Mouse (Mus musculus): ENCODE data around the gene Med21. TPM values are rescaled to one million over a fixed set of nuclear protein-coding genes. Genes with fewer than 3 reads are reported as not detected.

Gene Med21
- polyA plus RNA-seq, 1 experiment from 2014 or later, result 153 TPM

GRCm38 (mm10) chr6:146664917-146665316, 22.6 kb downstream of the Med21 start:
- Histone ChIP-seq H3K9me3 (replicated peaks; ENCODE audit: low read length) (no peaks in the 10 kb centered on the region), H3K4me1 (replicated peaks; ENCODE audit: insufficient read depth, low read length) (no peaks in the 10 kb centered on the region), H3K9ac (ENCODE audit: low read depth, low read length) (no peak overlapping the region), H3K4me2 (ENCODE audit: low read length) (no peak overlapping the region), H3K27me3 (ENCODE audit: insufficient read depth, low read length) (no peaks in the 10 kb centered on the region), H3K4me3 (replicated peaks; ENCODE audit: low read depth, low read length) (no peak overlapping the region), H3K27ac (no peak overlapping the region), H3K36me3 (ENCODE audit: insufficient read depth, low read length) (no peaks in the 10 kb centered on the region)
- no peak for DNase-seq (ENCODE audit: low spot score)
- 93% methylated on average over 5 of the region's 5 CpGs for WGBS
- no peak for ATAC-seq (replicated peaks; ENCODE audit: low FRiP score, low read depth)
- TF ChIP-seq CTCF (IDR thresholded peaks at IDR 0.05; ENCODE audit: low read depth), result no peak

DNA sequence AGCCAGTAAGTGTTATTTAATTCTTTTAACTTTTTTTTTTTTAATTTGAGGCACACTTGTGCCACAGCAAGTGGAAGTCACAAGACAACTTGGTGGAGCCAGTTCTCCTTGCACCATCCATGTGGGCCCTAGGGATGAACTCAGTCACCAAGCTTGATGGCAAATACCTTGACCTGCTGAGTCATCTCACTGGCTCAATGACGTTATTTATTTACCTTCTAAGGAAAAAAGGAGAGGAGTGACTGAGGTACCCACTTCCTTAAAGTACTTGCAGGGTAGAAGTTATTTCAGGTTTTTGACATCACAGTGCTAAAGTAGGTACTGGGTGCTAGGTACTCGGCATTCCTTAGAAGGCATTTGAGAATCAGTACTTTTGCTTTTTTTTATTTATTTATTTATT, 23.1 kb downstream of the Med21 start:
- H3K4me1 ChIP-seq (replicated peaks; ENCODE audit: insufficient read depth, low read length), result no peaks in the 10 kb centered on the region
- no peak overlapping the region for H3K9ac ChIP-seq (ENCODE audit: low read depth, low read length)
- DNase-seq (ENCODE audit: low spot score), result no peak
- H3K36me3 ChIP-seq (ENCODE audit: insufficient read depth, low read length), result no peaks in the 10 kb centered on the region
- no peak for TF ChIP-seq CTCF (IDR thresholded peaks at IDR 0.05; ENCODE audit: low read depth)
- no peak for ATAC-seq (replicated peaks; ENCODE audit: low FRiP score, low read depth)
- no peak overlapping the region for H3K4me2 ChIP-seq (ENCODE audit: low read length)
- H3K27me3 ChIP-seq (ENCODE audit: insufficient read depth, low read length), result no peaks in the 10 kb centered on the region
- 84% methylated on average over 2 of the region's 2 CpGs for WGBS
- H3K4me3 ChIP-seq (replicated peaks; ENCODE audit: low read depth, low read length), result no peak overlapping the region
- H3K9me3 ChIP-seq (replicated peaks; ENCODE audit: low read length), result no peaks in the 10 kb centered on the region
- H3K27ac ChIP-seq, result no peak overlapping the region

DNA sequence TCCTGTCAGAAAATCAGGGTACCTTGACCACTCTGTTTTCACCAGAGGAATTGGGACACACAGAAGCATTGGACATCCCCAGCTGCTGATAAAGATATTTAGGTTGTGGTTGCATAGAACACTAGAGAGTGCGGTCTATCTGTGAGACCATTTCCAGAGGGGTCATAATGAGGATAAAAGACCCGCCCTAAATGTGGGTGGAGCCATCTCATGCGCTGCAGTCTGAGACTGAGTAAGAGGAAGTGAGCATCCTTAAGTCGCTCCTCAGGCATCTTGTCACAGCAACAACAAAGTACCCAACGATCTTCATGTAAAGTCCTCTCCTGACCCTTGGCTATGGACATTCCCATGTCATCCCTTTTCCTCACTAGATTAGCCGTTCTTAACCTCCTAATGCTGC, 24.5 kb downstream of the Med21 start:
- H3K9me3 ChIP-seq (replicated peaks; ENCODE audit: low read length), result no peaks in the 10 kb centered on the region
- H3K27ac ChIP-seq, result no peak overlapping the region
- no peaks in the 10 kb centered on the region for H3K4me1 ChIP-seq (replicated peaks; ENCODE audit: insufficient read depth, low read length)
- no peak for DNase-seq (ENCODE audit: low spot score)
- no peaks in the 10 kb centered on the region for H3K36me3 ChIP-seq (ENCODE audit: insufficient read depth, low read length)
- H3K4me2 ChIP-seq (ENCODE audit: low read length), result no peak overlapping the region
- 82% methylated on average over 6 of the region's 6 CpGs for WGBS
- no peak overlapping the region for H3K9ac ChIP-seq (ENCODE audit: low read depth, low read length)
- no peak overlapping the region for H3K4me3 ChIP-seq (replicated peaks; ENCODE audit: low read depth, low read length)
- no peaks in the 10 kb centered on the region for H3K27me3 ChIP-seq (ENCODE audit: insufficient read depth, low read length)
- TF ChIP-seq CTCF (IDR thresholded peaks at IDR 0.05; ENCODE audit: low read depth), result no peak
- no peak for ATAC-seq (replicated peaks; ENCODE audit: low FRiP score, low read depth)

- ATAC-seq (replicated peaks; ENCODE audit: low FRiP score, low read depth) (no peak), DNase-seq (ENCODE audit: low spot score) (no peak)
- no peaks in the 10 kb centered on the region for H3K9me3 ChIP-seq (replicated peaks; ENCODE audit: low read length)
- H3K4me2 ChIP-seq (ENCODE audit: low read length), result no peak overlapping the region
- H3K4me3 ChIP-seq (replicated peaks; ENCODE audit: low read depth, low read length), result no peak overlapping the region
- H3K4me1 ChIP-seq (replicated peaks; ENCODE audit: insufficient read depth, low read length), result no peaks in the 10 kb centered on the region
- H3K27me3 ChIP-seq (ENCODE audit: insufficient read depth, low read length), result no peaks in the 10 kb centered on the region
- no peak overlapping the region for H3K27ac ChIP-seq
- TF ChIP-seq CTCF (IDR thresholded peaks at IDR 0.05; ENCODE audit: low read depth), result no peak
- H3K36me3 ChIP-seq (ENCODE audit: insufficient read depth, low read length), result no peaks in the 10 kb centered on the region
- no peak overlapping the region for H3K9ac ChIP-seq (ENCODE audit: low read depth, low read length)
These were observed 26.3 kb downstream of the Med21 start for GRCm38 (mm10) chr6:146668606-146669005.

DNA sequence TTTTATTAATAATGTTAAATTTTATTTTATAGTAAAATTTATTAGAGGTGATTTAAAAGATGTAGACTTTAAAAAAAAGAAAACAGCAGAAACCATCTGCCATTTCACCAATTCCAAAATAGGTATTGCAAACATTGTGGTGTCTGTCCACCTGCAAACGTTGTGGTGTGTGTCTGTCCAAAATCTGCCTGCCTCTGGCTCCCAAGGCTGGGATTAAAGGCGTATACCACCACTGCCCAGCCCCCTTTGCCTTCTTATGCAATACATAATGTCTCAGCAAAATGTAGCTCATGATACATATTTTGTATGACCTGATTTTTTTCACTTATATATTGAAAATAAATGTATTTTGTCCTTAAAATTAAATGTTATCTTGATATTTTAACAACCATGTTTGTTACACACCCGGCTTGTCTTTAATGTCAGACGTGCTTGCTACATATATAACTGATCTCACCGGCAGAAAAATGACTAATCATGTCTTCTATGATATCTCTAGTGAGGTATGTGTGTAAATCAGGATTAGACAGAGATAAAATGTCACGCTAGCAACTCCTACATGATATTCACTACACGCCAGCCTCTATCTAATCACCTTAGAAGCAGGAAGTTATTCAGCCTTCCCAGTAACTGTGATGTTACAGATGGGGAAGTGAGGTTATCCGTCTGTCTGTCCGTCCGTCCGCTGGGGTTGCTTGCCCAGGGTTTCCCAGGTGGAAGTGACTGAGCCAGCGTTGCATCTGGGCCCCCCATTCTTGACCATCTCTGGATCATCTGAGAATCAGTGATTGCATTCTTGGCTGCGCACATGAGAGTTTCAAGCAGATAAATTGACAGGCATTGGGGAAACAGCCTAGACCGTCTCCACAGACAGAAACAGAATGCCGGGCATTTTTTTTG, 28.9 kb downstream of the Med21 start:
- H3K9me3 ChIP-seq (replicated peaks; ENCODE audit: low read length), result no peaks in the 10 kb centered on the region
- no peak overlapping the region for H3K4me2 ChIP-seq (ENCODE audit: low read length)
- no peak for DNase-seq (ENCODE audit: low spot score)
- no peaks in the 10 kb centered on the region for H3K36me3 ChIP-seq (ENCODE audit: insufficient read depth, low read length)
- WGBS, result 87% methylated on average over 15 of the region's 15 CpGs
- no peaks in the 10 kb centered on the region for H3K27me3 ChIP-seq (ENCODE audit: insufficient read depth, low read length)
- ATAC-seq (replicated peaks; ENCODE audit: low FRiP score, low read depth), result no peak
- no peak overlapping the region for H3K27ac ChIP-seq
- H3K9ac ChIP-seq (ENCODE audit: low read depth, low read length), result no peak overlapping the region
- no peak for TF ChIP-seq CTCF (IDR thresholded peaks at IDR 0.05; ENCODE audit: low read depth)
- no peak overlapping the region for H3K4me3 ChIP-seq (replicated peaks; ENCODE audit: low read depth, low read length)
- H3K4me1 ChIP-seq (replicated peaks; ENCODE audit: insufficient read depth, low read length), result no peaks in the 10 kb centered on the region

GRCm38 (mm10) chr6:146672106-146672505, 29.8 kb downstream of the Med21 start:
- ATAC-seq (replicated peaks; ENCODE audit: low FRiP score, low read depth) (no peak), DNase-seq (ENCODE audit: low spot score) (no peak)
- H3K36me3 ChIP-seq (ENCODE audit: insufficient read depth, low read length), result no peaks in the 10 kb centered on the region
- no peaks in the 10 kb centered on the region for H3K4me1 ChIP-seq (replicated peaks; ENCODE audit: insufficient read depth, low read length)
- H3K27me3 ChIP-seq (ENCODE audit: insufficient read depth, low read length), result no peaks in the 10 kb centered on the region
- H3K27ac ChIP-seq, result no peak overlapping the region
- WGBS, result 80% methylated on average over 5 of the region's 5 CpGs
- H3K9ac ChIP-seq (ENCODE audit: low read depth, low read length), result no peak overlapping the region
- H3K9me3 ChIP-seq (replicated peaks; ENCODE audit: low read length), result no peaks in the 10 kb centered on the region
- H3K4me3 ChIP-seq (replicated peaks; ENCODE audit: low read depth, low read length), result no peak overlapping the region
- H3K4me2 ChIP-seq (ENCODE audit: low read length), result no peak overlapping the region
- TF ChIP-seq CTCF (IDR thresholded peaks at IDR 0.05; ENCODE audit: low read depth), result no peak
